8 mouse cellular contexts compared by ENCODE assay signal in the genomic region with DNA sequence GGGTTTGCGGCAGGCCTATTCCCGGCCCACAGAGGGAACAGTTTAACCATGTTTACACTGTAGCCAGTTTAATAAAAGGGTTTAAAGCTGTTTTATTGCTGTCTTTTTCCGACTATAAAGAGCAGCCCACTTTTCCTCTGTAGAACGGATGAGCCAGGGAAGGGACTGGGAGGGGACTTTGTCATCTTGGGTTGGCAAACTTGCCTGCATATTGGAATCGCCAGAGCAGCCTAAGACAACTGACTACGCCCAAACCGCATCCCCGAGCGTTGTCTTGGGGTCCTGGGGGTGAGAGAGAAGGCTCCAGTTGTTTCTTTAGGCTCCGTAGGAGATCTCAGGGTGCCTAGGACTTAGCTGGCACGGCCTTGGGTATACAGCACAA. TPM values are rescaled to one million over a fixed set of nuclear protein-coding genes. Genes with fewer than 3 reads are reported as not detected.
DNase-seq lines count a peak whose midpoint lies in the region; ATAC-seq and TF ChIP-seq lines count a peak whose summit lies in the region.

No protein-coding gene starts in this region.

- peak overlapping the region; percentile 96 for H3K4me3 ChIP-seq in heart, embryonic 10.5 days
- H3K4me3 ChIP-seq in C2C12 (ENCODE audit: insufficient read depth, poor library complexity, severe bottlenecking), result peak overlapping the region; percentile 76
- peak overlapping the region; percentile 93 for H3K4me3 ChIP-seq in embryonic facial prominence, embryonic 12.5 days
- peak overlapping the region; percentile 78 for H3K4me3 ChIP-seq in limb, embryonic 11.5 days (ENCODE audit: low read depth, low read length)
- H3K4me3 ChIP-seq in neural tube, embryonic 14.5 days (ENCODE audit: low read depth, low read length), result peak overlapping the region; percentile 96

- peak; percentile 72 for DNase-seq in heart, embryonic 10.5 days (ENCODE audit: low spot score)
- no peak for DNase-seq in heart, adult 11 months
- no peak for DNase-seq in limb, embryonic 11.5 days (ENCODE audit: low spot score)
- DNase-seq in left cerebral cortex, postnatal 36 days (ENCODE audit: low spot score in 2 of 2), result no peak
- no peak for DNase-seq in frontal cortex, postnatal 25 days (ENCODE audit: low spot score in 2 of 2)

- H3ac ChIP-seq in C2C12 (ENCODE audit: control insufficient read depth, insufficient read length, low read depth), result peak overlapping the region; percentile 97

- no peaks in the 10 kb centered on the region for H3K9me3 ChIP-seq in heart, embryonic 10.5 days
- H3K9me3 ChIP-seq in embryonic facial prominence, embryonic 12.5 days, result no peaks in the 10 kb centered on the region
- H3K9me3 ChIP-seq in limb, embryonic 11.5 days (ENCODE audit: control insufficient read depth, low read length), result no peaks in the 10 kb centered on the region
- H3K9me3 ChIP-seq in neural tube, embryonic 14.5 days (ENCODE audit: control insufficient read depth, low read length), result no peaks in the 10 kb centered on the region

- peak overlapping the region; percentile 89 for H3K9ac ChIP-seq in embryonic facial prominence, embryonic 12.5 days
- peak overlapping the region; percentile 94 for H3K9ac ChIP-seq in limb, embryonic 11.5 days (ENCODE audit: low read length)
- peak overlapping the region; percentile 94 for H3K9ac ChIP-seq in neural tube, embryonic 14.5 days (replicated peaks; ENCODE audit: low read depth, low read length)

- peaks cover 50% of the 10 kb centered on the region for H3K79me2 ChIP-seq in C2C12 (ENCODE audit: control insufficient read depth, insufficient read depth)

- H3K27me3 ChIP-seq in heart, embryonic 10.5 days (ENCODE audit: insufficient read depth, poor library complexity, severe bottlenecking), result no peaks in the 10 kb centered on the region
- no peaks in the 10 kb centered on the region for H3K27me3 ChIP-seq in C2C12 (ENCODE audit: control insufficient read depth, insufficient read depth, insufficient read length)
- no peaks in the 10 kb centered on the region for H3K27me3 ChIP-seq in embryonic facial prominence, embryonic 12.5 days
- no peaks in the 10 kb centered on the region for H3K27me3 ChIP-seq in limb, embryonic 11.5 days (ENCODE audit: control insufficient read depth, insufficient read depth, low read length)
- H3K27me3 ChIP-seq in neural tube, embryonic 14.5 days (ENCODE audit: control insufficient read depth, insufficient read depth, low read length), result no peaks in the 10 kb centered on the region

- H3K36me3 ChIP-seq in heart, embryonic 10.5 days, result peaks cover 31% of the 10 kb centered on the region
- H3K36me3 ChIP-seq in C2C12 (ENCODE audit: control insufficient read depth, insufficient read depth), result peaks cover 36% of the 10 kb centered on the region
- peaks cover 32% of the 10 kb centered on the region for H3K36me3 ChIP-seq in embryonic facial prominence, embryonic 12.5 days
- H3K36me3 ChIP-seq in limb, embryonic 11.5 days (ENCODE audit: control insufficient read depth, insufficient read depth, low read length), result peaks cover 13% of the 10 kb centered on the region; the same call in 1 of the 2 replicates
- peaks cover 15% of the 10 kb centered on the region; the same call in 1 of the 2 replicates for H3K36me3 ChIP-seq in neural tube, embryonic 14.5 days (ENCODE audit: control insufficient read depth, insufficient read depth, low read length)

- intact Hi-C loops in left cerebral cortex, postnatal 36 days (cut with DNase I), result loop anchor here (5.0 kb wide), 2 partner anchors 41 to 44 kb away; a partner anchor contains a TSS

- 2% methylated on average over 11 of the region's 11 CpGs for WGBS in heart, embryonic 10.5 days
- under 1% methylated on average over 11 of the region's 11 CpGs for WGBS in embryonic facial prominence, embryonic 12.5 days
- WGBS in limb, embryonic 11.5 days, result 3% methylated on average over 11 of the region's 11 CpGs
- 1% methylated on average over 11 of the region's 11 CpGs for WGBS in neural tube, embryonic 14.5 days

- TF ChIP-seq CTCF in C2C12 (IDR thresholded peaks at IDR 0.05; ENCODE audit: control insufficient read depth, insufficient read depth, insufficient read length), result no peak

- H3K4me2 ChIP-seq in embryonic facial prominence, embryonic 12.5 days (replicated peaks), result peak overlapping the region; percentile 77
- H3K4me2 ChIP-seq in limb, embryonic 11.5 days (ENCODE audit: low read depth, severe bottlenecking), result peak overlapping the region; percentile 85
- H3K4me2 ChIP-seq in neural tube, embryonic 14.5 days (ENCODE audit: low read depth, low read length), result peak overlapping the region; percentile 97

- no peak for ATAC-seq in embryonic facial prominence, embryonic 12.5 days (ENCODE audit: insufficient number of reproducible peaks, insufficient read depth, low FRiP score, low TSS enrichment)
- ATAC-seq in limb, embryonic 11.5 days (ENCODE audit: insufficient number of reproducible peaks, low FRiP score, low TSS enrichment, low read depth), result no peak
- no peak; the same call in 1 of the 2 replicates for ATAC-seq in neural tube, embryonic 14.5 days (ENCODE audit: low read depth)

- H3K79me3 ChIP-seq in C2C12 (ENCODE audit: low read depth), result peaks cover 18% of the 10 kb centered on the region

- H3K27ac ChIP-seq in heart, embryonic 10.5 days, result peak overlapping the region; percentile 99
- peak overlapping the region; percentile 98 for H3K27ac ChIP-seq in embryonic facial prominence, embryonic 12.5 days
- H3K27ac ChIP-seq in limb, embryonic 11.5 days (replicated peaks; ENCODE audit: low read depth, low read length), result peak overlapping the region; percentile 95
- H3K27ac ChIP-seq in neural tube, embryonic 14.5 days (ENCODE audit: low read depth, low read length), result peak overlapping the region; percentile 95

- H3K4me1 ChIP-seq in heart, embryonic 10.5 days, result peaks cover 22% of the 10 kb centered on the region
- peaks cover 10% of the 10 kb centered on the region for H3K4me1 ChIP-seq in embryonic facial prominence, embryonic 12.5 days
- H3K4me1 ChIP-seq in limb, embryonic 11.5 days (ENCODE audit: control insufficient read depth, insufficient read depth, low read length), result peaks cover 11% of the 10 kb centered on the region
- peaks cover 14% of the 10 kb centered on the region for H3K4me1 ChIP-seq in neural tube, embryonic 14.5 days (ENCODE audit: control insufficient read depth, insufficient read depth, low read length)

TF ChIP-seq in C2C12, 6 proteins besides CTCF, POLR2A, EP300 and RAD21:
- TF ChIP-seq FOSL1 (IDR thresholded peaks at IDR 0.05; ENCODE audit: insufficient read depth, low read length, poor library complexity, severe bottlenecking), result no peak
- no peak for TF ChIP-seq MYOG (IDR thresholded peaks at IDR 0.05; ENCODE audit: control insufficient read depth, extremely low read depth, insufficient read length)
- no peak for TF ChIP-seq CEBPB (IDR thresholded peaks at IDR 0.05; ENCODE audit: low read depth)
- TF ChIP-seq MYOD1 (IDR thresholded peaks at IDR 0.05; ENCODE audit: control insufficient read depth, insufficient read length, low read depth), result no peak
- no peak for TF ChIP-seq USF1 (IDR thresholded peaks at IDR 0.05; ENCODE audit: low read depth)
- no peak for TF ChIP-seq MAX (IDR thresholded peaks at IDR 0.05)

RNA-seq across cellular contexts. Expression of a gene that starts 1.1 kb away (rescaled TPM):
- 9.4 and 11.2 TPM in 2 replicates for polyA plus RNA-seq in heart, embryonic 10.5 days (2016; fragmentation: Nextera tagmentation; extraction: Ambion mirVana)
- 7.8 TPM for polyA plus RNA-seq in C2C12 (2012; fragmentation: generic; extraction: Trizol)
- 27.1 and 29.2 TPM in 2 replicates for polyA plus RNA-seq in embryonic facial prominence, embryonic 12.5 days (2016; fragmentation: Nextera tagmentation; extraction: Ambion mirVana)
- polyA plus RNA-seq in limb, embryonic 11.5 days (2014; fragmentation: Nextera tagmentation; extraction: Ambion mirVana), result 12.9 and 16.1 TPM in 2 replicates
- polyA plus RNA-seq in neural tube, embryonic 14.5 days (2014; fragmentation: Nextera tagmentation; extraction: Ambion mirVana), result 15.9 and 18.3 TPM in 2 replicates
- total RNA-seq in left cerebral cortex, postnatal 36 days (2021), result 10 to 100 TPM; 14.0 to 14.8 TPM

RNA-seq across cellular contexts. Expression of a gene that starts 42.2 kb away (rescaled TPM):
- 9.4 and 11.8 TPM in 2 replicates for polyA plus RNA-seq in heart, embryonic 10.5 days (2016; fragmentation: Nextera tagmentation; extraction: Ambion mirVana)
- 10.0 TPM for polyA plus RNA-seq in C2C12 (2012; fragmentation: generic; extraction: Trizol)
- 21.8 and 22.0 TPM in 2 replicates for polyA plus RNA-seq in embryonic facial prominence, embryonic 12.5 days (2016; fragmentation: Nextera tagmentation; extraction: Ambion mirVana)
- polyA plus RNA-seq in limb, embryonic 11.5 days (2014; fragmentation: Nextera tagmentation; extraction: Ambion mirVana), result 14.7 and 16.5 TPM in 2 replicates
- polyA plus RNA-seq in neural tube, embryonic 14.5 days (2014; fragmentation: Nextera tagmentation; extraction: Ambion mirVana), result 11.7 and 14.8 TPM in 2 replicates
- 10 to 100 TPM; 16.6 to 19.5 TPM for total RNA-seq in left cerebral cortex, postnatal 36 days (2021)

RNA-seq across cellular contexts. Expression of a gene that starts 42.7 kb away (rescaled TPM):
- polyA plus RNA-seq in heart, embryonic 10.5 days (2016; fragmentation: Nextera tagmentation; extraction: Ambion mirVana), result 4.7 and 5.4 TPM in 2 replicates
- 1.7 TPM for polyA plus RNA-seq in C2C12 (2012; fragmentation: generic; extraction: Trizol)
- polyA plus RNA-seq in embryonic facial prominence, embryonic 12.5 days (2016; fragmentation: Nextera tagmentation; extraction: Ambion mirVana), result 11.2 and 12.0 TPM in 2 replicates
- polyA plus RNA-seq in limb, embryonic 11.5 days (2014; fragmentation: Nextera tagmentation; extraction: Ambion mirVana), result 9.0 and 9.3 TPM in 2 replicates
- 20.1 and 23.1 TPM in 2 replicates for polyA plus RNA-seq in neural tube, embryonic 14.5 days (2014; fragmentation: Nextera tagmentation; extraction: Ambion mirVana)
- 10 to 100 TPM; 19.9 to 23.0 TPM for total RNA-seq in left cerebral cortex, postnatal 36 days (2021)

RNA-seq across cellular contexts. Expression of a gene that starts 47.5 kb away (rescaled TPM):
- 1.2 and 3.5 TPM in 2 replicates for polyA plus RNA-seq in heart, embryonic 10.5 days (2016; fragmentation: Nextera tagmentation; extraction: Ambion mirVana)
- 0.39 TPM for polyA plus RNA-seq in C2C12 (2012; fragmentation: generic; extraction: Trizol)
- 7.9 and 8.0 TPM in 2 replicates for polyA plus RNA-seq in embryonic facial prominence, embryonic 12.5 days (2016; fragmentation: Nextera tagmentation; extraction: Ambion mirVana)
- polyA plus RNA-seq in limb, embryonic 11.5 days (2014; fragmentation: Nextera tagmentation; extraction: Ambion mirVana), result 4.7 and 5.4 TPM in 2 replicates
- polyA plus RNA-seq in neural tube, embryonic 14.5 days (2014; fragmentation: Nextera tagmentation; extraction: Ambion mirVana), result 17.7 and 18.4 TPM in 2 replicates
- total RNA-seq in left cerebral cortex, postnatal 36 days (2021), result 1 to 10 TPM; 5.5 TPM
